Mouse (Mus musculus) cerebellum, postnatal 4 days (tissue): ENCODE data around the gene Pls3.

ENCODE experiments used
- DNase-seq, 2 experiments: peaks; one replicate each; pipeline ENCODE4 v3.0.0; 2022; ENCODE audit warnings: low spot score in 2 of 2, mixed read lengths in 1 of 2

Gene Pls3

DNA sequence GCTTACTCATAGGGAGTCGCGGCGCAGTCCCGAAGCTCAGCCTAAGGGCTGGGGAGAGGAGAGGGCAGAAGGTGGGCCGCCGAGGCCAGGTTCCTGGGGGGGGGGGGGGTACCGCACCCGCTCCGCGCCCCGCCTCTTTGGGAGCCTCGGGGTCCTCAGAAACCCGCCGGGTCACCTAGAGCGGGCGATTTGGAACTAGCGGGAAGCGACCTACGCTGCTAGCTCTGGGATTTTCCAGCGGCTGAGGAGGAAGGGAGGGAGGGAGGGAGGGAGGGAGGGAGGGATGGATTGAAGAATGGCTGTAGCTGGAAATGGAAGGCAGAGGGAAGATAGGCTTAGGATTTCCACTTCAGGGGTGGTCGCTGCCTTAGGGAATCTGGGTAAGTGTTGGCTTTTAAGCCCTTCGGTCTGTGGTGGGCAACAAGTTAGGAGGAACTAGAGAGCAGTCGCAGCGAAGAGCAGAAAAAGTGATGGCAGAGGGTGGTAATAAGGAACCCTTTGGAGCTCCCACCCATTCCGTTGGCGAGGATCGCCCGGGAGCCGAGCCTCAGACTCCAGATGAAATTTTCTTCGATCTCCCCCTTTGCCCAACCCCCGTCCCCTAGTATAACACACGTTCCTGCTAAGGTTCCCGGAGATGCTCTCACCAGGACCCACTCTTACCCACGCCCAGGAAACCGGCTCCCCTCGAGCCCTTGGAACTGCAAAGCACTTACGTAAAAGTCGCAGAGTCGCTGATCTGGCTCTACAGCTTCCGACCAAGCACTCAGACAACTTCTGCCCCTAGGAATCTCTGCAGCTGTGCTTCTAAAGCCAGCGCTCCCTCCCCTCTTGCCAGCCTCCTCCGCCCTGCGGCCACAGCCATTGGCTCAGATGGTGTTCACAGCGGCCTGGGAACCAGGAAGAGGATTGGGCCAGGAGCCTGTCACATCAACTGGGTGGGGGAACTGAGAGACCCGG lies at the start of gene Pls3:
Gene Pls3 (minus strand): TSS at position 851 of the 960 bp plus-strand sequence.
- DNase-seq, result peak; percentile 58 to 73

DNA sequence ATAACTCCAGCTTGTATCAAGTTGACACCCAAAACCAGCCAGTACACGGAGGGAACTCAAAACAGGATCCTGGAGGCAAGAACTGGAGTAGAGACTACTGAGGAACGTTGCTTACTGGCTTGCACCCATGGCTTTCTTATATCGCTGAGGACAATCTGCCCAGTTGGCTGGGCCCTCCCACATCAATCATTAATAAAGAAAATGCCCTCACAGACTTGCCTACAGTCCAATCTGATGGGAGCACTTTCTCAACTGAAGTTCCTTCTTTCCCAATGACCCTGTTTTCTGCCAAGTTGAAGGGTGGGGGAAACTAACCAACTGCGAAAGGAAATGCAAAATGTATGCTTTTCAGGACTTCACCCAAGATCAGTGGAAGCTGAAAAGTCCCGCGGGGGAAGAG lies 20.7 kb upstream of the Pls3 start:
- DNase-seq, result no peak

DNA sequence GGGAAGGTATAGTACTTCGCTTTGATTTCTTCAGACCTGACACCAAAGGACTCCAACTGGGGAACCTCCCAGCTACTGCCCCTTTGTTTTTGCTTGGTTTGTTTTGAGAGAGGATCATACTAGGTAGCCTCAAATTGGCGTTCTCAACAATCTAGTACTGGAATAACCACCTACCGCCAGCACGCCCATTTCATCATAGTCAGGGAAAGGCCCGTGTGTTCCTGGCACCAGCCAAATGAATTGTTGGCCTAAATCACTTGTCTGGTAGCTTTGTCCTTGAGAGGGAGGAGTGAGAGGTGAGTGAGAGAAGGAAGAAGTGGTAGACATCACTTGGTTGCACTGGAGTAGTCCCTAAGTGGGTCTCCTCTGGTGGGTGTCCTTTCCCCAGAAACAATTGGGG lies 584 bp upstream of the Pls3 start:
- no peak for DNase-seq

DNA sequence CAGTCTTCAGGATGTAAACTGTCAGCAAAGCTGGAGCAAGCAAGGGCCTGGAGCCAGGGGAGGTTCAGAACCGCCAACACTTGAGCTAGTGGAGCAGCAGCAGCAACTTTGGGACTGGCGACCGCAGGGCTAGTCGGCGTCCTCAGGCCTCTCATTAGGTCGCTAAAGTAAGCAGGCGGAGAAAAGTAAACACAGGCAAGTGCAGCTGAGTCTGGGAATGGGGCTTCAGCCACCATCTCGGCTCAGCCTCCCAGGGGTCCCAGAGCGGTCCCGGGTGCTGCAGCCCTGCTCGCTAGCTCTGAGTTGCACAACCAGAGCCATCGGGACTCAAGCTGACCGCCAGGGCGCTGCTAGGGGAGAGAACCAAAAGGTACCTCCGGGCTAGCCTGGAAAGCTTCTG lies 1.2 kb downstream of the Pls3 start:
- DNase-seq, result peak in 1 of 2 experiments; percentile 8

DNA sequence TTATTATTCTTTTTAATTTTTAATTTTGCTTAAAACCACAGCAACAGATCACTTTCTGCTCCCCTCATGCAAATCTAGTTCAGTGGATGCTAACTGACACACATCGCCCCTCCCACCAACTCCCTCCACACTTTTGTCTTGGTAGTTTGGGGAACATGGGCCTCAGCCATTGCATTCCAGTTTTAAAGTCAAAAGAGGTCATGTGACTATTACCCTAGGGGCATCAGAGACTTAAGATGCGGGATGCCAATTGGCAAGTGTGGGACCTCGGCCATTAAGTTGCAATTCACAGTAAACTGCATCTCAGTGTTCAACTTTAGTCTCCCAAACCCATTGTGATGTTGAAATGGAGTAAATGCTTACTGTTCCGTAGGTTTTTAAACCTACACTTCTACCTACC lies 1.7 kb downstream of the Pls3 start:
- no peak for DNase-seq

DNA sequence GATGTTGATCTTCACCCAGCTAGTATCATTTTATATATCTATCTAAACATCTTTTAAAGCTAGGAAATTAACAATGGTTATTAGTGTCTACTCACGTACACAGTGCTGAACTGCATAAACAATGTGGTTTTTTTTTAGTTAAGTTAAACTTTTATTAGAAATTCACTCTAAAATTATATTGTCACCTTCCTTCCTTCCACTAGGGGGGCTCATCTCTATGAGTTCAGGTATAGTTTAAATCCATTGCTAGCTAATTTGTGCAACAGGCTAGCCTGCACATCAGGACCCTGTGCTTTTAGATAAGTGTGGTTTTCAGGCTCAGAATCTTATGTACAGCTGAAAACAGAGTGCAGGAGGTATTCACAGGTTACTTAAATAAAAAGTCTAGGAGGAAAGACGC lies 3.1 kb downstream of the Pls3 start:
- no peak for DNase-seq

DNA sequence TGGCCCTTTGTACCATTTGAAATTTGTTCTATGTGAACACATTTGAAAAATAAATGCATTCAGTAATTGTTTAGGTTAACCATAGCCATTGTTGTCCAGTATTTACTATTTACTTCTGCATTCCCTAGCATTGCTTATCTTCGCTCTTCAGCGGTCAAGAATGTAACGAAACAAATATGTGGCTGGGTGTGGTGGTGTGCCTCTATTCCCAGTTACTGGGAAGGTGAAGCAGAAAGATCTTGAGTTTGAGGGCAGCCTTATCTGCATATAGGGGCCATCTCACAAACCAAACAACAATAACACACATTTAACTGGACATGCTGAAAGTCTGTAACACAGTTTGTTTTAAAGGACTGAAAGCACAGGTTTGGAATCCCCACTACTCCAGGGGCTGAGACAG lies 13.3 kb downstream of the Pls3 start:
- DNase-seq, result no peak

DNA sequence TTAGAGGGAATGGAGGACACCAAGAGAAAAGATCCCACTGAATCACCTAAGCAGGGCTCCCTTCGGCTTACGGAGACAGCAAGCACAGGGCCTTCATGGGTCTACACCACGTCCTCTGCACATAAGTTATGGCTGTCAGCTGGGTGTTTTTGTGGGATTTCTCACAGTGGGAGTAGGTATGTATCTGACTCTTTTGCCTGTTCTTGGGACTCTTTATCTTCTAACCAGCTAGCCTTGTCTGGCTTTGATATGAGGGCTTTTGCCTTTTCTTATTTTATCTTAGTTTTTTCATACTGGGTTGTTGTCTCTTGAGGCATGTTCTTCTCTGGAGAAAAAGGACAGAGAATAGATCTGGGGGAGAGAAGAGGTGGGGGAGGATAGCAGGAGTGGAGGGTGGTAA lies 20.7 kb downstream of the Pls3 start:
- DNase-seq, result no peak

DNA sequence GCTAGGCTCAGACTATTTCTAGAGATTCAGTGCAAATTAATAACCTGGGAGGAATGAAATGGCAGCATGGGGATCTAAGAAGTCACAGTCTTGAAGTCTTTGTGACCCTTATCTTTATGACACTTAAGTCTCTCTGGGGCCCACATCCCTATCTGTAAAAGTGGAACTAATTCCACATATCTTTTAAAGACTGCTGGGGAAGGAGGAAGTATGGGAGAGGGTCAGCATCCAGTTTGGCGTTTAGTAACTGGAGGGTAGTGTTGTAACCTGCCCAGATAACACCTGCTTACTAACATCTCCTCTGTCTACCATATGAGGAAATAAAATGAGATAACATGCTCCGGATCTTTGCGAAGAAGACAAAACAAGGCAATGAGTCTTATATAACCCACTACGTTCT lies 30.7 kb downstream of the Pls3 start:
- no peak for DNase-seq

DNA sequence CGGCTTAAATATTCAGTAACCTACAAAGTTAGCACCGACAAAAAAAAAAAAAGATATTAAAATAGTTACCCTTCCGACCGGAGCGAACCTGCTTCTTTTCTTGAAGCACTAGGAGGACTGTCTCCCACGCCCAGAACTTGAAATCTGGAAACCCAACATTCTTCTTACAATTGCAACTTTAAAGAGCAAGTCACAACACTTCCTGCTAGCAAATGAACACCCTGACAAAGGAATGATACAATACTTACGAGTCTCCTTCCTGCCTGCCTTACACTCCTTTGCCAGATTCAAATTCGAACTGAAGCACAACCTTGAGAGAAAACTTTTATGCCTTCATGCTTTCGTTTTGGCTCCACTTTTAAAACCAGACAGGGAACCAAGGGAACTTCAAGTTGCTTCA lies 32.1 kb downstream of the Pls3 start:
- DNase-seq, result no peak

DNA sequence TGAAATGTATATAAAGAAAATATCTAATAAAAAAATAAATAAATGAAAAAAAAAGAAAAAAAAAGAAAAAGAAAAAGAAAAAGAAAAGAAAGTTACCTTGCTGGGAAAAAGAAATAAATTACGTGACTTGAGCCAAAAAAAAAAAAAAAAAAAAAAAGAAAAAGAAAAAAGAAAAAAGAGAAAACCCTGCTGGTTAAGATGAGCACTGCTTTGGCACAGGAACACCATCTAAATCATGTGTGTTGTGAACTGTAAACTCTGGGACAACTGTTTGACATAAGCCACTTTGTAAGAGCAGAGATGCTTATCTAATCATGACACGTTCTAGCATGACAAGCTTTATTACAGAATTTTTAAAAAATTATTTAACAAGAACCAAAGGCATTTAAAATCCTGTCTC lies 32.9 kb downstream of the Pls3 start:
- DNase-seq, result no peak

DNA sequence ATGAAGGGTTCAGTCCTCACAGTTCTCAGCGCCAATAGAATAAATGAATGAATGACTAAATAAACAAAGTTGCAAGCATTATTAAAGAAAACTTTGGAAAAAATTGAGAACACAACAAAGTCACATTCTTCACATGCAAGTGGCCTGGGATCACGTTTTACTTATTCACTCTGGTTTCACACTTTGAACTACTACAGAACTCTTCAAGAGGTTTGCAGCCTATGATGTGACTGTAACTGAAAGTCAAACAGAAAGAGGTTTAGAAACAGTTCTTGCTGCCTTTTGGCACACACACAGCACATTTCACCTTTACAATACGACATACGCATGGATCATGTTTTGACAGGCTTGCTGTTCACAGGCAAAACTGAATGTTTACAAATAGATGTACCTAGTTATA lies 34.7 kb downstream of the Pls3 start:
- DNase-seq, result no peak

DNA sequence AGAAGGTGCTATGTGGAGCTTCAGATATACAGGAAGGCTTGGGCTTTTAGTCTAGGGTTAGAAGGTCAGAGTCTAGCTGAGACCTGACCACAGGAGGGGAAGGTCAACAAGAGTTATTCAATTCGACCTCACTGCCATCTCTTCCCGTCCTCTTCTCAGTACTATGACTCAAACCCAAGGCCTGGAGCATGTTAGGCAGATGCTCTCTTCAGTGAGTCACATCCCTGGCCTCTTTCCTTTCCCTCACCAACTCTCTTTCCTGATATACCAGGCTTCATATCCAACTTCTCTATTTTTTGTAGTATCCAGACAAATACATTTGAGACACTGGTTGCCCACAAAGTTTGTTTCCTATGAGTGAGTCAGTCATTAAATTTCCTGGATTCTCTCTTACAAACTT lies 40.1 kb downstream of the Pls3 start:
- DNase-seq, result no peak

DNA sequence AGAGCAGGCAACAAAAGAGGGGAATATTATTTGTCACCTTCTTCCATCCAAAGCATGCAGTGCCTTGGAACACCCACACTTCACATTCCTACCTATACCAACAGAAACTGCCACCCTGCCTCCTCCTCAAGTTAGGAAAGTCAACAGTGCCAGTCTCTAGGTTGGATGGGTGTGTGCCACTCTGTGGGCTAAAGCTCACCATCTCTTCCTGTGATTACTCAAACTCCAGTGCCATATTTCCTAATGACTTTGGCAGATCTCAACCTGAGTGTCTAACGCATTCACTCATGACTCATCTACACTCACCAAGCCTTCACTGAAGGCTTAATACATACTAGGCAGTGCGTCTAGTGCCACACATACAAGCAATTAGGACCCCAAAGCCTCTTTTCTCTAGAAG lies 40.7 kb downstream of the Pls3 start:
- no peak for DNase-seq

DNA sequence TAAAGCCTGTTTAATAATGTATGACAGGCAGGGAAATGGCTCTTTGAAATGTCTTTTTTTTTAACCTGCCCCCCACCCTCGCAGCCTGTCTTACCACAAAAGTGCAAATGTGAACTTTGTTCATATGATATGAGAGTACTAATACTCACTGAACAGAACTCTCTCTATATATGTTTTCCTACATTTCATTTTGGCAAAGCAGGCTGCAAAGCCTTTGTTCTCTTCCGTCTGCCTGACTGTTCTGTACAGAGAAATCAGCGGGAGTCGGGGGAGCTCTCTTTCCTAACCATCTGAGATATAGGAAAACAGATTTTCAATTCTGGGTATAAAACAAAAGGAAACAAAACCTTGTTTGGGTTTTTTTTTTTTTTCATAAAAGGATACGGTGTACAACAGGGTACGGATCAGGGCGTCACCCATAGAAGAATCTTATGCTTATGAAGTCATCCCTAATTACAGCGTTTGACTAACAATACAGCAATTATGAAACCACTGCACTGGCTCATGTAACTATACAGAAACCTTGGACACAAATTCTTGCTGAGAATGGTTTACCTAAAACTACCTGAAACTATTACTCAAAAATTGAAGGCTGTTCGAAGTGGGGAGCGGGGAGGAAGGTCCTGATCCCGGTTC lies 41.9 kb downstream of the Pls3 start:
- DNase-seq, result no peak

DNA sequence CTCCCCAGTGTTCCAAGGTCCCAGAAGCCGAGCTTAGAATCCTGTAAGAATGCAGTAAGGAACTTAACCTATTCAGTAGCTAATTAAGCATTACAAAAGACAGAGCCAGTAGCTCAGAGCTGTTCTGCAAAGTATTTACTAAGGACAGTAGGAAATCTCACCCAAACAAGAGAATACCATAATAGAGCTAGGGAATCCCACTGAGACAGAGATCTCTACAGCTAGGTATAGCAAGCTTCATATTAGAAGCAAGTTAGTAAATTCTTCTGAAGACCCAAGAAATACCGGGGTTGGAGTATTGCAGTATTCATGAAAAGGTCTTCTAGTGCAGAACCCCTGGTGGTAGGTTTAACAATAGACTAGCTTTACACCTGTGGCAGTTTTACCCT lies 45.1 kb downstream of the Pls3 start:
- no peak for DNase-seq

DNA sequence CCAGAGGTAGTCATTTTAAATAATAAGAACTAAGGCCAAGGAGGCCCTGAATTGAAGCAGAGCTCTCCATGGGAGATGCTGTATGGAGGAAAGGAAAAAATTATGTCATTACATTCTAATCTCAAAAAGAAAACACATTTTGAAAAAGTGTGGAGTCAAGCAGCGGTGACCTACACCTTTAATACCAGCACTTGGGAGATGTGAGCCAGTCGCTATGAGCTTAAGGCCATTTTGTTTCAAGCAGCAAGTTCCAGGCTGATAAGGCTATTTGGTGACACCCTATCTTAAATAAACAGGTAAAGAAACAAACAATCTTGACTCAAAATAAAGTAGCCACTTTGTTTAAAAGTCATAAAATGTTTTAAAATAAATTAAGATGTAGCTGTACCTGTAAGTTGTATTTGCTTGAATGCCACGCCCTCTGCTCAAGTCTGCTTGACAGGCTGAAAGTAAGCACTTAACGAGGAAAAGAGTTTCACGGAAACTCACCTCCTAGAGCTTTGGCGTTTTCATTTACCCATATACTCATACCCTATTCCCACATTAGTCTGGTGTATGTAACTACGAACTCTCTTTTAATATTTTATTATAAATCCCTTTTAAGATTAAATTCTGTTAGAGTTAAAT lies 45.6 kb downstream of the Pls3 start:
- DNase-seq, result no peak

DNA sequence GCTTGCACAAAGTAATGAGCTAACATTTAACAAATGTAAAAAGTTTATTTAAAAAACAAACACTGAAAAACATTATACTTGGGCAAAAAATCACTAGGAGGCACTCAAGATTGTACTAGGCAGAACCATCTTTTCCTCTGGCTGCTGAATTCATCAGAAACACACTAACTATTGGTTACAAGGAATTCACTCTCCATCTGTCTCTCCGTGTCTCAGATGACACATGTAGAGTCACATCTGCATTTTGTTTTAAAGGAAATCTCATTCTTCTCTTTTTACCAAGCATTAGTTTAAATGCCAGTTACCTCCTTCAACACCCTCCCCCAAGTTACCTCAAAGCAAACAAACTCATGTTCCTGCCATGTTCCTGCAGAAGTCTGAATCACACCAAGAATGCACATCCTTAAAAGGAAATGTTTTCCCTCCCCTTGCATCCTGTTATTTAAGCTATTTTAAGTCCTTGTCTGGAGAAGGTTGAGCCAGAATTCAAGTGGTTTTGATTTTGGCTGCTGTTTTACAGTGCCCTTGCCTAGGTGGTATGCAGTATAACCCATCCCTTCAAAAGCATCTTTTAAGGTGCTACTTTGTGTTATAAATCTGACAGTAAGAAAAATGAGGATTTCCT lies 56.2 kb downstream of the Pls3 start:
- no peak for DNase-seq

DNA sequence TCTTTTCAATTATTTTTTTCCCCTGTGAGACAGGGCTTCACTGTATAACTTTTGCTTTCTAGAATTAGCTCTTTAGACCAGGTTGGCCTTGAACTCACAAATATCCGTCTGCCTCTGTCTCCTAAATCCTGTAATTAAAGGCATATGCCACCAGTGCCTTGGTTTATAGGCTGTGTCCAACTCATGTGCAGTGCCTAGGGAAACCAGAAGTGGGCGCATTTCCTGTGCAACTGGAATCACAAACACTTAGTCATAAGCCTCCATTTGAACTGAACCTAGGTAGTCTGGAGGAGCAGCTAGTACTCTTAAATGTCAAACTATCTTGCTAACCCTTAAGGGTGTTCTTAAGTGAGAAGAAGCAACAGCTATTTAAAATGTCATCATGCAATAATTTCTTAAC lies 60.0 kb downstream of the Pls3 start:
- no peak for DNase-seq

DNA sequence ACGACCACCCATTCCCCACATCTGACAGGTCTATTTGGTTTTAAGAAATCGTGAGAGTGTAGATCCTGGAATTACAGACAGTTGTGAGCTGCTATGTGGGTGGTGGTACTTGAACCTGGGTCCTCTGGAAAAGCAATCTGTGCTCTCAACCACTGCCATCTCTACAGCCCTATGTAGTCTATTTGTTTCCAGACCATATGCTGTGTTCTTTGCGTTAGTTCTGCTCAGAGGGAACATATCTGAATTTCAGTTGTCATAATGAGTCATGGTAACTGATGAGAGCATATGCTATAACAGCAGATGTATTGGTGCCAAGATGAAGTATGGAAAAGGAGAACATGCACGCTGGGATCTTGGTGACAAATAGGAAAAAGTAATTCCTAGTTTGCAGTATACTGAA lies 60.9 kb downstream of the Pls3 start:
- DNase-seq, result no peak

DNA sequence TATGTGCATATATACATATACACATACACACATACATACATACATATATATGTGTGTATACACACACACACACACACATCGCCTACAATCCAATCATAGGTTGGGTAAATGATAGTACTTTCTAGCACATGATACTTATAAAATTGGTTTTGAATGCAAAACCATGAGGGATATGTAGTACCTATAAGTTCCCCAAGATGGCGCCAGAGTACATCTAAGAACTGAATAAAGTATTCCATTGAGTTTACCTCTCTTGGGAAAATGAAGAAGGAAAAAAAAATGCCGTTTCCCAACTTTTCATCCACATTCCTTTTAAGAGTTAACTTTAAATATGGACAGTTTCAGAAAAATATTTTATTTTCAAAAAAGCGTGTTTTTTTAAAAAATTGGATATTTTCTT lies 78.4 kb downstream of the Pls3 start:
- DNase-seq, result peak in 1 of 2 experiments; percentile 43

DNA sequence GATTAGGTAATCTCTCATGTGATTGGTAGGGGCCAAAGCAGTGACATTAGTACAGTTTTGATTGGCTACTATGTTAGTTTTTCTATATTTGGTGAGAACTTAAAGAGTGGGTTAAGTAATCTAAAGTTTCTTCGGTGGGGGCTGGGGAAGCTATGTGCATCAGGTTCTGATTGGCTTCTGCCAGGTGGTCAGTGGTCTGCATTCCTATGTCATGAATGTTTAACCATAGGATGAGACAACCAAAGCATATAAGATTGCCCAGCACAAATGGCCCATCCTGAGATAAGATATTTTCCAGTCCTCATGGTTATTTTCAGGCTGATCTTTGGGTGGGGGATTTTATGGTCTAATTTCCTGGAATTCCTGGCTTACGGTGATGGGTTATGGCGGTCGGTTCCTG lies 95.2 kb downstream of the Pls3 start:
- DNase-seq, result no peak
